Mouse (Mus musculus) heart, embryonic 12.5 days (tissue): ENCODE measurements at regions not wholly inside any gene's neighbourhood (a gene's known extent, or its start where the extent isn't known, plus 50 kb on each side); places are given as distances from the start of the nearest gene placed in this dataset.

ENCODE experiments used
- ATAC-seq: fragments of 200-750 bp; cut with Nextera tagmentation; 2 replicates; pipeline ENCODE4 v1.8.0; 2017; ENCODE audit warnings: moderate TSS enrichment, moderate library complexity; ENCODE audit not compliant: insufficient number of reproducible peaks, low FRiP score
- H3K27ac ChIP-seq: fragments of 300-500 bp; sonication (generic); 2 replicates; pipeline ENCODE4 v1.5.1; 2016; ENCODE audit warnings: mild to moderate bottlenecking, moderate library complexity; ENCODE audit not compliant: poor library complexity, severe bottlenecking
- H3K27me3 ChIP-seq: fragments of 300-500 bp; sonication (generic); replicated peaks from 2 replicates; pipeline ENCODE4 v1.6.1; 2016; ENCODE audit warnings: mild to moderate bottlenecking, moderate library complexity
- H3K36me3 ChIP-seq: fragments of 300-500 bp; sonication (generic); 2 replicates; pipeline ENCODE4 v1.6.1; 2016; ENCODE audit warnings: mild to moderate bottlenecking, moderate library complexity
- H3K4me1 ChIP-seq: fragments of 300-500 bp; sonication (generic); replicated peaks from 2 replicates; pipeline ENCODE4 v1.6.1; 2016; ENCODE audit warnings: mild to moderate bottlenecking
- H3K4me2 ChIP-seq: fragments of 300-500 bp; sonication (generic); 2 replicates; pipeline ENCODE4 v1.6.1; 2016; ENCODE audit warnings: mild to moderate bottlenecking, moderate library complexity
- H3K4me3 ChIP-seq: fragments of 300-500 bp; sonication (generic); 2 replicates; pipeline ENCODE4 v1.5.1; 2016; ENCODE audit warnings: mild to moderate bottlenecking
- H3K9ac ChIP-seq: fragments of 300-500 bp; sonication (generic); 2 replicates; pipeline ENCODE4 v1.6.1; 2016; ENCODE audit warnings: mild to moderate bottlenecking, moderate library complexity
- H3K9me3 ChIP-seq: fragments of 300-500 bp; sonication (generic); replicated peaks from 2 replicates; pipeline ENCODE4 v1.6.1; 2016; ENCODE audit warnings: mild to moderate bottlenecking, moderate library complexity
- WGBS: fragments of 180-500 bp; shearing (Covaris S2); methylation state at CpG from one replicate; pipeline ENCODE4 v1.1.7; 2016; 5-methylcytosine and 5-hydroxymethylcytosine counted together

GRCm38 (mm10) chr4:114720696-114721095, 100.8 kb upstream of the Gm12830 start:
- 62% methylated on average over 3 of the region's 3 CpGs for WGBS
- Histone ChIP-seq H3K4me1 (peaks cover 3% of the 10 kb centered on the region; the same call in 1 of the 2 replicates), H3K4me2 (no peak overlapping the region), H3K9ac (no peak overlapping the region), H3K4me3 (no peak overlapping the region), H3K9me3 (0 out of 2 replicates have a peak, but pooled peaks cover 3% of the 10 kb centered on the region), H3K27me3 (0 out of 2 replicates have a peak, but pooled peaks cover 10% of the 10 kb centered on the region), H3K27ac (no peak overlapping the region), H3K36me3 (no peaks in the 10 kb centered on the region)
- no peak for ATAC-seq

DNA sequence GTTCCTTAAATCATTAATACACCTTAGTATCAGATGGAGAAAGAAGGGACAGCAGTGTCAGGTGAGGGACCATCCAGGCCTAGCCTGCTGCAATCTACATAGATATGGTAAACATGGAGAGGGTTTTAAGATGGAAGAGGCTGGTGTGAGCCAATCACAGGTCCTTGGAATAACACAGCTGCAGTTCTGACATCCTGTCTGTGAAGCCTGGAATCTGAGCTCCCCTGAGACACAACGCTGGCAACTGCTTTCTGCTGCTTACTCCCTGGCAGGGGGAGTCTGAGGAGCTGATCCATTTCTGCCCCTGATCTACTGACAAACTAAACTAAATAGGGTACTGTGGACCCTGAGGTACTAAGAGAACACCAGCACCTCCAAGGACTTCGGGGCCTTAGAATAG, 100.1 kb upstream of the Gm12830 start:
- 0 out of 2 replicates have a peak, but pooled peaks cover 3% of the 10 kb centered on the region for H3K9me3 ChIP-seq
- H3K4me1 ChIP-seq: peaks cover 3% of the 10 kb centered on the region; the same call in 1 of the 2 replicates
- 51% methylated on average over 2 of the region's 2 CpGs for WGBS
- 0 out of 2 replicates have a peak, but pooled peaks cover 10% of the 10 kb centered on the region for H3K27me3 ChIP-seq
- no peak overlapping the region for H3K4me3 ChIP-seq
- no peak for ATAC-seq
- H3K27ac ChIP-seq: no peak overlapping the region
- no peak overlapping the region for H3K9ac ChIP-seq
- H3K36me3 ChIP-seq: no peaks in the 10 kb centered on the region
- no peak overlapping the region for H3K4me2 ChIP-seq

DNA sequence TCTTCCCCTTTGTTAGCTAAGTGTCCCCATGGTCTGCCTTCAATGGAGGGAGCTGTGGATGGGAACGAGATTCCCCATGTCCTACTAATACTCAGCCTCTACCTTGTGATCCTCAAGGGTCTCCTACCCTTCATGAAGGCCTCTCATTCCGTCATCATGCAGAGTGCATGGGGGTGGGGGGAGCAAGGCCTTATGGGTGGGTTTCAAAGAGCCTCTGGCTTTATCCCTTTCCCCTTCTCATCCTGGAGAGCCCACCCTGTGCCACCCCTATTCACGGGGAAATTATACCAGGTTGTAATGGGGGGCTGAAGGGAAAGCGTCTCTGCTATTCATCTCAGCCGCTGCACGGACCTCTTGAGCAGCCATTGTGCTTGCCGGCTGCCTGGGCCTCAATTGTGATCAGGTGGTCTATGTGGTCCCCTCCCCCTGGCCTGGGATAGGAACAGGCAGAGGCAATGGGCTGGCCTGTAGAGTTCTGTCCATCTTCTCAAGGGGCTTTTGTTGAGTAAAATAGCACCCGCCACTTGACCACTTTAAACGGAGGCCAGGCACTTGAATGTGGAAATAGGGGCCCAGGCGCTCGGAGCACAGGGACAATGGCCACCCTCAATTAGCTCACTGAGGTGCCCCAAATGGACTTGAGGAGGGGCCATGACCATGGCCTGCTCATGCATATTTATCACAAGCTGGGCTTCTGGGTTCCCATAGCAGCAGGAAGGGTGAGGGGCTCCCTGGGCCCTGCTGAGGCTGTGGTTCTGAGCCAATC, 93.1 kb upstream of the Gm12830 start:
- no peaks in the 10 kb centered on the region for H3K36me3 ChIP-seq
- no peak overlapping the region for H3K4me2 ChIP-seq
- 0 out of 2 replicates have a peak, but pooled peaks cover 10% of the 10 kb centered on the region for H3K27me3 ChIP-seq
- H3K9ac ChIP-seq: no peak overlapping the region
- H3K4me3 ChIP-seq: no peak overlapping the region
- H3K9me3 ChIP-seq: no peaks in the 10 kb centered on the region
- no peak for ATAC-seq
- 0 out of 2 replicates have a peak, but pooled peaks cover 2% of the 10 kb centered on the region for H3K4me1 ChIP-seq
- WGBS: 70% methylated on average over 11 of the region's 11 CpGs
- H3K27ac ChIP-seq: no peak overlapping the region

DNA sequence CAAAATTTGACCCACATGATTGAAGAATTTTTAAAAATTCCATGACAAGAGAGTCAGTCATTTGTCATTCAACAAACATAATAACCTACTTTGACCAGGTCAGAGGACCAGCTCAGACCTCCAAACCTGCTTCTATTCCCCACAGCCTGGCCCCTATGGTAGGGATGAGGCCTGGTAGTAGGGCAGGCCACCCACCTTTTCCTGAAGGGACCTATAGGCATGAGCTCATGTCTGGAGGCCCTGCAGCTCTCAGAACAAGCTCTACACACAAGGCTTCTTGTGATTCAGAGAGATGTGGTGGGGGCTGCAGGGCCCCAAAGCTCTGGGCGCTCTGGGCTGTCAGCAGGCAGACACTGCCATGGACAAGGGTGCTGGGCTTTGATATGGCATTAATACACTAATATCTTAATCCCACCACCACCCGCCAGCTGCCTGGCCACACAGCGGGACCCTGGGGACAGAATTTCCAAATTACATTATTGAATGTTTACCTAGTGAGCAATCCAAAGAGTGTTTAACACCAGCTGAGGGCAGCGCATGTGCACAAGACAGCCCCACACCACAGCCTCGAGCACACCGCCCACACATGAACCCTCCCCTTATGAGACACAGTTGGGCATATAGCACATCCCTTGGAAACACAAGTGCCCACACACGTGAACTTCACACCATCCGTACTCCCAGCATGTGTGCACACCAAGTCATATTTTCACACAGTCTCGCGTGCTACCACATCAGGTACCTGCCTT, 88.1 kb upstream of the Gm12830 start:
- H3K9me3 ChIP-seq: no peaks in the 10 kb centered on the region
- H3K4me3 ChIP-seq: no peak overlapping the region
- H3K36me3 ChIP-seq: no peaks in the 10 kb centered on the region
- H3K4me1 ChIP-seq: 0 out of 2 replicates have a peak, but pooled peaks cover 3% of the 10 kb centered on the region
- WGBS: 85% methylated on average over 10 of the region's 10 CpGs
- ATAC-seq: no peak
- no peak overlapping the region for H3K4me2 ChIP-seq
- no peak overlapping the region for H3K27ac ChIP-seq
- no peaks in the 10 kb centered on the region for H3K27me3 ChIP-seq
- no peak overlapping the region for H3K9ac ChIP-seq

DNA sequence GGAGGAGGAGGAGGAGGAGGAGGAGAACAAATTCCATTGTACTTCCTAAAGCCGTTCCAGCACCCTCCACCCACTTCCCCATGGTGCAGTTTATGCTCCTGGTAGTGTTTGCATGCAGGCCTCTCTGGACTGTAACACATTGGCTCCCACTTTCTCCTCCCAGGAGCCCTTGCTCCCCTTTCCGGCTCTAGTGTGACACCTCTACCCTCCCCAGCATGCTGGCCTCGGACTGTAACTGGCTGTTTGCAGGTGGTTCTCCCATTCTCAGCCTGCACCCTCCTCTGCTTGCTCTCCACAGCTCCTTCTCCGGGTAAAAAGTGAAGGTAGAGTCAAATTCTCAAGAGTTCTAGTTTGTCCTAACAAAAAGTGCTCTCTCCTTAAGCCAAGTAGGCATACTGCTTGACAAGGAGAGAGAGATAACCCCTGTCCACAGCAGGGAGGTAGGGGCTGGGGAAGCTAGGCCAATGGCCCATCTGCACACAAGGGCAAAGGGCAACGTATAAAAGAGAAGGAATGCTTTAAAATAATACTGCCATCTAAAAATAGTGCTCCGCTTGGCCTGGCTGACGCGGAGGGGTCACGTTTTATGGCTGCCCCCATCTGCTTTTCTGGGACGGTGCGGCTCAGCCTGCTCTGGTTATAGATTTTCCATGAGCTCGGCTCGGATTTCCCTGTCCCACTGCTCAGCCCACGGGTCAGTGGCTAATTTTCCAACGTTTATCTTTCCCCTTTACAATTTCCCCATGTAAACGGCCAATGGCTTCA, 82.4 kb upstream of the Gm12830 start:
- Histone ChIP-seq H3K4me2 (no peak overlapping the region), H3K9ac (no peak overlapping the region), H3K4me1 (no peaks in the 10 kb centered on the region), H3K4me3 (no peak overlapping the region), H3K27ac (no peak overlapping the region), H3K27me3 (no peaks in the 10 kb centered on the region), H3K9me3 (no peaks in the 10 kb centered on the region), H3K36me3 (no peaks in the 10 kb centered on the region)
- WGBS: 35% methylated on average over 16 of the region's 16 CpGs
- ATAC-seq: no peak

- Histone ChIP-seq H3K4me2 (no peak overlapping the region), H3K4me3 (no peak overlapping the region), H3K27ac (no peak overlapping the region), H3K9ac (no peak overlapping the region), H3K4me1 (no peaks in the 10 kb centered on the region), H3K9me3 (peaks cover 4% of the 10 kb centered on the region), H3K36me3 (no peaks in the 10 kb centered on the region), H3K27me3 (no peaks in the 10 kb centered on the region)
- 65% methylated on average over 2 of the region's 2 CpGs for WGBS
- no peak for ATAC-seq
These were observed 73.4 kb upstream of the Gm12830 start for GRCm38 (mm10) chr4:114748131-114748530.

GRCm38 (mm10) chr4:114759837-114760236, 61.7 kb upstream of the Gm12830 start:
- no peak overlapping the region for H3K9ac ChIP-seq

GRCm38 (mm10) chr4:114766643-114767393, 54.7 kb upstream of the Gm12830 start:
- no peak for ATAC-seq
- no peak overlapping the region for H3K4me2 ChIP-seq
- no peaks in the 10 kb centered on the region for H3K9me3 ChIP-seq

More at GRCm38 (mm10) chr4:114759837-114760236, 61.7 kb upstream of the Gm12830 start:
- Histone ChIP-seq H3K4me1 (no peaks in the 10 kb centered on the region), H3K27me3 (no peaks in the 10 kb centered on the region), H3K4me3 (no peak overlapping the region), H3K9me3 (0 out of 2 replicates have a peak, but pooled peaks cover 2% of the 10 kb centered on the region), H3K4me2 (no peak overlapping the region), H3K36me3 (no peaks in the 10 kb centered on the region), H3K27ac (no peak overlapping the region)
- no peak for ATAC-seq

More at GRCm38 (mm10) chr4:114766643-114767393, 54.7 kb upstream of the Gm12830 start:
- peaks cover 4% of the 10 kb centered on the region; the same call in 1 of the 2 replicates for H3K4me1 ChIP-seq
- H3K27me3 ChIP-seq: 0 out of 2 replicates have a peak, but pooled peaks cover 4% of the 10 kb centered on the region
- H3K4me3 ChIP-seq: no peak overlapping the region
- H3K9ac ChIP-seq: no peak overlapping the region
- 65% methylated on average over 22 of the region's 22 CpGs for WGBS
- no peak overlapping the region for H3K27ac ChIP-seq
- H3K36me3 ChIP-seq: no peaks in the 10 kb centered on the region
